Mouse (Mus musculus) embryo, embryonic 11.5 days (tissue): ENCODE results near the gene Plvap.
A peak's percentile ranks its signal among the peaks of the same experiment; 100 is the strongest.
"Not testable (repeated sequence)": the region's sequence is repeated elsewhere in the genome, so short reads cannot be mapped to it uniquely, and the experiment has no call there.

Experiments
- DNase-seq: peaks from one replicate; pipeline ENCODE4 v3.0.0-alpha.2; 2012; ENCODE audit warnings: low read depth, low spot score

The Plvap gene

GRCm38 (mm10) chr8:71511644-71512043 is at the start of gene Plvap:
Plvap (minus strand) TSS chr8:71511752.
- no peak for DNase-seq

GRCm38 (mm10) chr8:71560765-71561164 is 49.2 kb upstream of the Plvap start:
- no peak for DNase-seq

GRCm38 (mm10) chr8:71560071-71560470 is 48.5 kb upstream of the Plvap start:
- DNase-seq = no peak

- DNase-seq = peak; percentile 40
Observed at GRCm38 (mm10) chr8:71558958-71559690, 47.6 kb upstream of the Plvap start.

- no peak for DNase-seq
Observed at GRCm38 (mm10) chr8:71558071-71558957, 46.8 kb upstream of the Plvap start, which contains the start of gene Tmem221. Tmem221 (minus strand) TSS chr8:71558871.

- no peak for DNase-seq
Observed at GRCm38 (mm10) chr8:71554644-71555043, 43.1 kb upstream of the Plvap start.

GRCm38 (mm10) chr8:71554001-71554400 is 42.4 kb upstream of the Plvap start:
- no peak for DNase-seq

GRCm38 (mm10) chr8:71552770-71553169 is 41.2 kb upstream of the Plvap start:
- no peak for DNase-seq

GRCm38 (mm10) chr8:71550754-71551153 is 39.2 kb upstream of the Plvap start:
- DNase-seq = no peak

GRCm38 (mm10) chr8:71547590-71547989 is 36.0 kb upstream of the Plvap start:
- no peak for DNase-seq

- no peak for DNase-seq
Observed at GRCm38 (mm10) chr8:71545053-71545452, 33.5 kb upstream of the Plvap start.

GRCm38 (mm10) chr8:71543755-71544154 is 32.2 kb upstream of the Plvap start:
- no peak for DNase-seq

- DNase-seq = peak; percentile 96
Observed at GRCm38 (mm10) chr8:71542632-71543343, 31.2 kb upstream of the Plvap start, which contains the start of gene Mvb12a. Mvb12a (plus strand) TSS chr8:71542922.

GRCm38 (mm10) chr8:71537028-71537867 is 25.7 kb upstream of the Plvap start, which contains the start of gene Bst2:
Bst2 (minus strand) TSS chr8:71537456.
- DNase-seq = peak; percentile 72

GRCm38 (mm10) chr8:71535663-71536062 is 24.1 kb upstream of the Plvap start:
- DNase-seq = no peak

GRCm38 (mm10) chr8:71534263-71534810 is 22.8 kb upstream of the Plvap start:
- DNase-seq = no peak

GRCm38 (mm10) chr8:71530735-71531467 is 19.3 kb upstream of the Plvap start:
- not testable (repeated sequence) for DNase-seq

- no peak for DNase-seq
Observed at GRCm38 (mm10) chr8:71528362-71529073, 17.0 kb upstream of the Plvap start.

GRCm38 (mm10) chr8:71527162-71527870 is 15.8 kb upstream of the Plvap start:
- DNase-seq = no peak
